Mouse (Mus musculus) heart, adult 2 months (tissue): ENCODE results near the gene Hoxd3.

ENCODE experiments used
- CTCF ChIP-seq: fragments of 200-600 bp; IDR thresholded peaks from 2 replicates; pipeline ENCODE4 v1.8.1; 2022; ENCODE audit warnings: antibody characterized with exemption, mild to moderate bottlenecking, moderate library complexity
- EP300 ChIP-seq: fragments of 200-500 bp; IDR thresholded peaks from 2 replicates; pipeline ENCODE4 v1.6.1; 2011; ENCODE audit warnings: low read depth, low read length, control low read depth; ENCODE audit not compliant: insufficient read depth
- POLR2A ChIP-seq: fragments of 200-500 bp; IDR thresholded peaks from 2 replicates; pipeline ENCODE4 v1.6.1; 2011; ENCODE audit warnings: mild to moderate bottlenecking, low read depth, low read length, control low read depth; ENCODE audit not compliant: insufficient read depth

DNA sequence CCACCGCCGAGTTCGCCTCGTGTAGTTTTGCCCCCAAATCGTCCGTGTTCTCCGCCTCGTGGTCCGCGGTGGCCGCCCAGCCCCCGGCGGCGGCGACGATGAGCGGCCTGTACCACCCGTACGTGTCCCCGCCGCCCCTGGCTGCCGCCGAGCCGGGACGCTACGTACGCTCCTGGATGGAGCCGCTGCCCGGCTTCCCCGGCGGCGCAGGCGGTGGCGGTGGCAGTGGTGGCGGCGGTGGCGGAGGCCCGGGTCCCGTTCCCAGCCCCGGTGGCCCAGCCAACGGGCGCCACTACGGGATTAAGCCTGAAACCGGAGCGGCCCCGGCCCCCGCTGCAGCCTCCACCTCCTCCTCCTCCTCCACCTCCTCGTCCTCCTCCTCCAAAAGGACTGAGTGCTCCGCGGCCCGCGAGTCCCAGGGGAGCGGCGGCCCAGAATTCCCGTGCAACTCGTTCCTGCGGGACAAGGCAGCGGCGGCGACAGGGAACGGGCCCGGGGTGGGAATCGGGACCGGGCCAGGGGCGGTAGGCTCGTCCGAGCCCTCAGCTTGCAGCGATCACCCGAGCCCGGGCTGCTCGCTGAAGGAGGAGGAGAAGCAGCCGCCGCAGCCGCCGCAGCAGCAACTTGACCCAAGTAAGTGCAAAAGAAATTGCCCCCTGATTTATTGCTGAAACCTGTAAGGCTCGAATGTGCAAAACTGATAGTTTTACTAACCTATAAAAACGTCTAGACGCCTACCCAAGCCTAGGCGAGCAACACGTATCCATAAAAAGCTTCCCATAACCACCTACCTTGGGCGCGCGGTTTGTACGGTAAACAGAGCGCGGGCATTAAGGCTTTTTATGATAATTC, 13.3 kb upstream of the Hoxd3 start:
- TF ChIP-seq CTCF = no peak
- TF ChIP-seq EP300 = no peak
- TF ChIP-seq POLR2A = no peak
